Mouse (Mus musculus) ovary, postnatal 36 days (tissue): ENCODE results near the gene Ankrd63.
A peak's percentile ranks its signal among the peaks of the same experiment; 100 is the strongest.

Experiments used
- DNase-seq: peaks from one replicate; pipeline ENCODE4 v3.0.0; 2022; ENCODE audit warnings: low spot score, mixed read lengths

Gene Ankrd63

GRCm38 (mm10) chr2:118703913-118704730 lies at the start of gene Ankrd63:
TSS of gene Ankrd63 (minus strand) at chr2:118703963.
- DNase-seq, result peak; percentile 57

GRCm38 (mm10) chr2:118752792-118753108 lies 49.0 kb upstream of the Ankrd63 start:
- DNase-seq, result no peak

GRCm38 (mm10) chr2:118751896-118752791 lies 48.4 kb upstream of the Ankrd63 start:
- no peak for DNase-seq

- no peak for DNase-seq
Measured at GRCm38 (mm10) chr2:118750476-118750875, 46.7 kb upstream of the Ankrd63 start.

GRCm38 (mm10) chr2:118749341-118749884 lies 45.6 kb upstream of the Ankrd63 start:
- DNase-seq, result no peak

GRCm38 (mm10) chr2:118747301-118747960 lies 43.7 kb upstream of the Ankrd63 start:
- no peak for DNase-seq

GRCm38 (mm10) chr2:118745915-118746901 lies 42.4 kb upstream of the Ankrd63 start:
- DNase-seq, result peak; percentile 45

GRCm38 (mm10) chr2:118745232-118745884 lies 41.6 kb upstream of the Ankrd63 start, which contains the start of gene Inafm2:
TSS of gene Inafm2 (plus strand) at chr2:118745758.
- DNase-seq, result peak; percentile 93

- peak; percentile 3 for DNase-seq
Measured at GRCm38 (mm10) chr2:118744621-118745020, 40.9 kb upstream of the Ankrd63 start.

- DNase-seq, result peak; percentile 4
Measured at GRCm38 (mm10) chr2:118743261-118743943, 39.6 kb upstream of the Ankrd63 start.

- no peak for DNase-seq
Measured at GRCm38 (mm10) chr2:118741183-118741582, 37.4 kb upstream of the Ankrd63 start.

- no peak for DNase-seq
Measured at GRCm38 (mm10) chr2:118740341-118740740, 36.6 kb upstream of the Ankrd63 start.

GRCm38 (mm10) chr2:118733341-118733740 lies 29.6 kb upstream of the Ankrd63 start:
- peak; percentile 0 for DNase-seq

GRCm38 (mm10) chr2:118731981-118732380 lies 28.2 kb upstream of the Ankrd63 start:
- no peak for DNase-seq

- peak; percentile 88 for DNase-seq
Measured at GRCm38 (mm10) chr2:118730622-118730915, 26.8 kb upstream of the Ankrd63 start.

GRCm38 (mm10) chr2:118729816-118730621 lies 26.3 kb upstream of the Ankrd63 start:
- DNase-seq, result peak; percentile 2

GRCm38 (mm10) chr2:118729194-118729593 lies 25.4 kb upstream of the Ankrd63 start:
- DNase-seq, result no peak

- peak; percentile 27 for DNase-seq
Measured at GRCm38 (mm10) chr2:118728337-118728736, 24.6 kb upstream of the Ankrd63 start, which contains the start of gene Plcb2. TSS of gene Plcb2 (minus strand) at chr2:118728438.

- peak; percentile 19 for DNase-seq
Measured at GRCm38 (mm10) chr2:118727911-118728310, 24.1 kb upstream of the Ankrd63 start.
